19 mouse cellular contexts compared by ENCODE assay signal in the genomic region with DNA sequence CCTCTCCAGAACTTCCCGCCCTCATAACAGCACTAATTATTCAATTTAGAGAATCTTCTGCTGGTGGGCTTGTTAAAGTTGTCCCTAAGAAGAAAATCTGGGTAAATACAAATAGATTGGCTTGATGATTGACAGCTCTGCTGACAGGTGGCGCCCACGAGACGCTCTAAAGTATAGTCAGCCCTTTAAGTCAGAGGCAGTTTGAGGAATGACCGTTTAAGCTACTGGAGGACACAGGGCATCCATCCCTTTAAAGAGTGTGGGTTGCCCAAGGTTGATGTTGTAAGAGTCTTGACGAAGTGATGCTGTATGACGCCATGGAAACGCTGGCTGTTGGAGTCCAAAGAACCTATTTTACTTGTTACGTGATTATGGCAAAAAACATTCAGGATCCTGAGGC. TPM values are rescaled to one million over a fixed set of nuclear protein-coding genes. Genes with fewer than 3 reads are reported as not detected.
DNase-seq lines count a peak whose midpoint lies in the region; ATAC-seq and TF ChIP-seq lines count a peak whose summit lies in the region.
"Had no signal": no experiment of that assay in that cellular context is flagged by ENCODE, and none has a peak within 500 bp of the region (broad histone marks: within the 10 kb centered on the region; RNA-seq: fewer than 3 reads in every experiment).

No protein-coding gene starts in this region.

- peak; percentile 28 for DNase-seq in forebrain, postnatal 0 days
- DNase-seq in forebrain, embryonic 10.5 days (ENCODE audit: extremely low spot score, low spot score), result no peak
- DNase-seq in liver, postnatal 0 days, result no peak
- DNase-seq in liver, embryonic 11.5 days (ENCODE audit: low spot score), result no peak
- DNase-seq in thymus, postnatal 36 days, result peak; percentile 33 to 40
- no peak for DNase-seq in thymus, postnatal 10 days (ENCODE audit: low spot score in 2 of 2)
- no peak for DNase-seq in hindbrain, postnatal 0 days (ENCODE audit: low spot score)
- no peak for DNase-seq in embryonic facial prominence, embryonic 10.5 days (ENCODE audit: low spot score)
- DNase-seq: adrenal gland, postnatal 36 days; cerebellum, postnatal 36 days; kidney, postnatal 14 days; layer of hippocampus, adult 9-11 months; lung, embryonic 14.5 days; right cerebral cortex, postnatal 14 days had no signal

- 0 out of 2 replicates have a peak overlapping the region, but pooled peaks have one; percentile 29 for H3K27ac ChIP-seq in forebrain, postnatal 0 days (ENCODE audit: low read depth, low read length)
- H3K27ac ChIP-seq in forebrain, embryonic 10.5 days, result no peak overlapping the region
- H3K27ac ChIP-seq in liver, postnatal 0 days (ENCODE audit: low read depth), result no peak overlapping the region
- no peak overlapping the region for H3K27ac ChIP-seq in liver, embryonic 11.5 days (ENCODE audit: low read depth, low read length)
- no peak overlapping the region for H3K27ac ChIP-seq in hindbrain, postnatal 0 days
- H3K27ac ChIP-seq in embryonic facial prominence, embryonic 10.5 days (replicated peaks), result no peak overlapping the region
- H3K27ac ChIP-seq: embryonic facial prominence, embryonic 13.5 days; intestine, embryonic 15.5 days; limb, embryonic 13.5 days had no signal

- no peaks in the 10 kb centered on the region for H3K27me3 ChIP-seq in forebrain, postnatal 0 days (ENCODE audit: insufficient read depth, low read length)
- no peaks in the 10 kb centered on the region for H3K27me3 ChIP-seq in forebrain, embryonic 10.5 days (ENCODE audit: poor library complexity, severe bottlenecking)
- no peaks in the 10 kb centered on the region for H3K27me3 ChIP-seq in liver, postnatal 0 days (ENCODE audit: insufficient read depth, low read length)
- H3K27me3 ChIP-seq in liver, embryonic 11.5 days (replicated peaks; ENCODE audit: control insufficient read depth, insufficient read depth, low read length), result no peaks in the 10 kb centered on the region
- no peaks in the 10 kb centered on the region for H3K27me3 ChIP-seq in hindbrain, postnatal 0 days (ENCODE audit: insufficient read depth, low read length)
- H3K27me3 ChIP-seq in embryonic facial prominence, embryonic 10.5 days (replicated peaks; ENCODE audit: low read depth, poor library complexity, severe bottlenecking), result no peaks in the 10 kb centered on the region
- H3K27me3 ChIP-seq: embryonic facial prominence, embryonic 13.5 days; intestine, embryonic 15.5 days; limb, embryonic 13.5 days; Patski had no signal

- H3K9ac ChIP-seq in forebrain, postnatal 0 days, result no peak overlapping the region
- no peak overlapping the region for H3K9ac ChIP-seq in liver, postnatal 0 days (replicated peaks)
- H3K9ac ChIP-seq in liver, embryonic 11.5 days (ENCODE audit: low read depth, low read length), result no peak overlapping the region
- no peak overlapping the region for H3K9ac ChIP-seq in hindbrain, postnatal 0 days (replicated peaks; ENCODE audit: low read length)
- H3K9ac ChIP-seq: embryonic facial prominence, embryonic 13.5 days; intestine, embryonic 15.5 days; limb, embryonic 13.5 days; lung, embryonic 14.5 days had no signal

- no peaks in the 10 kb centered on the region for H3K36me3 ChIP-seq in forebrain, postnatal 0 days (ENCODE audit: insufficient read depth)
- peaks cover 28% of the 10 kb centered on the region for H3K36me3 ChIP-seq in forebrain, embryonic 10.5 days (replicated peaks)
- H3K36me3 ChIP-seq in liver, postnatal 0 days (replicated peaks; ENCODE audit: insufficient read depth, low read length), result no peaks in the 10 kb centered on the region
- H3K36me3 ChIP-seq in liver, embryonic 11.5 days (ENCODE audit: control insufficient read depth, insufficient read depth, low read length), result no peaks in the 10 kb centered on the region; the same call in 1 of the 2 replicates
- H3K36me3 ChIP-seq in hindbrain, postnatal 0 days (ENCODE audit: insufficient read depth, low read length), result no peaks in the 10 kb centered on the region
- peaks cover 36% of the 10 kb centered on the region for H3K36me3 ChIP-seq in embryonic facial prominence, embryonic 10.5 days (replicated peaks)

- H3K4me1 ChIP-seq in forebrain, postnatal 0 days (ENCODE audit: insufficient read depth), result peaks cover 4% of the 10 kb centered on the region; the same call in 1 of the 2 replicates
- H3K4me1 ChIP-seq in forebrain, embryonic 10.5 days, result peaks cover 15% of the 10 kb centered on the region
- peaks cover 28% of the 10 kb centered on the region for H3K4me1 ChIP-seq in liver, postnatal 0 days (ENCODE audit: insufficient read depth)
- H3K4me1 ChIP-seq in liver, embryonic 11.5 days (replicated peaks; ENCODE audit: control insufficient read depth, insufficient read depth, low read length), result peaks cover 29% of the 10 kb centered on the region
- H3K4me1 ChIP-seq in hindbrain, postnatal 0 days (ENCODE audit: insufficient read depth, low read length), result no peaks in the 10 kb centered on the region
- peaks cover 20% of the 10 kb centered on the region for H3K4me1 ChIP-seq in embryonic facial prominence, embryonic 10.5 days

- no peak overlapping the region for H3K4me3 ChIP-seq in forebrain, postnatal 0 days (ENCODE audit: low read depth, low read length)
- H3K4me3 ChIP-seq in forebrain, embryonic 10.5 days, result no peak overlapping the region
- H3K4me3 ChIP-seq in liver, postnatal 0 days (ENCODE audit: low read depth, low read length), result no peak overlapping the region
- no peak overlapping the region for H3K4me3 ChIP-seq in liver, embryonic 11.5 days (ENCODE audit: low read depth, low read length)
- H3K4me3 ChIP-seq in hindbrain, postnatal 0 days (ENCODE audit: low read length), result no peak overlapping the region
- H3K4me3 ChIP-seq in embryonic facial prominence, embryonic 10.5 days, result no peak overlapping the region
- H3K4me3 ChIP-seq: embryonic facial prominence, embryonic 13.5 days; intestine, embryonic 15.5 days; limb, embryonic 13.5 days had no signal

- H3K4me2 ChIP-seq in forebrain, postnatal 0 days (ENCODE audit: low read depth), result no peak overlapping the region
- H3K4me2 ChIP-seq in liver, postnatal 0 days (ENCODE audit: low read depth, low read length), result no peak overlapping the region
- no peak overlapping the region for H3K4me2 ChIP-seq in liver, embryonic 11.5 days
- no peak overlapping the region for H3K4me2 ChIP-seq in hindbrain, postnatal 0 days (ENCODE audit: low read depth, low read length)
- H3K4me2 ChIP-seq: embryonic facial prominence, embryonic 13.5 days; intestine, embryonic 15.5 days; limb, embryonic 13.5 days; lung, embryonic 14.5 days had no signal

- H3K9me3 ChIP-seq in forebrain, postnatal 0 days (ENCODE audit: low read length), result no peaks in the 10 kb centered on the region
- H3K9me3 ChIP-seq in forebrain, embryonic 10.5 days, result no peaks in the 10 kb centered on the region
- no peaks in the 10 kb centered on the region for H3K9me3 ChIP-seq in liver, postnatal 0 days (ENCODE audit: low read length)
- H3K9me3 ChIP-seq in liver, embryonic 11.5 days (ENCODE audit: control insufficient read depth, low read length), result no peaks in the 10 kb centered on the region
- H3K9me3 ChIP-seq in hindbrain, postnatal 0 days (ENCODE audit: low read length), result no peaks in the 10 kb centered on the region
- no peaks in the 10 kb centered on the region for H3K9me3 ChIP-seq in embryonic facial prominence, embryonic 10.5 days
- H3K9me3 ChIP-seq: embryonic facial prominence, embryonic 13.5 days; intestine, embryonic 15.5 days; limb, embryonic 13.5 days had no signal

- ATAC-seq in forebrain, postnatal 0 days, result no peak
- no peak for ATAC-seq in liver, postnatal 0 days
- ATAC-seq in liver, embryonic 11.5 days (replicated peaks; ENCODE audit: low FRiP score), result no peak
- ATAC-seq in hindbrain, postnatal 0 days, result no peak
- ATAC-seq: CD4-positive, CD25-positive, alpha-beta regulatory T cell, adult 4 months; intestine, embryonic 15.5 days; Patski had no signal

- peak; percentile 2; the same call in 1 of the 2 replicates for TF ChIP-seq CTCF in forebrain, postnatal 0 days (IDR thresholded peaks at IDR 0.05; ENCODE audit: low read depth)
- TF ChIP-seq CTCF in liver, postnatal 0 days (IDR thresholded peaks at IDR 0.05; ENCODE audit: low read depth), result peak; percentile 33
- peak; percentile 12; the same call in 1 of the 2 replicates for TF ChIP-seq CTCF in hindbrain, postnatal 0 days (IDR thresholded peaks at IDR 0.05; ENCODE audit: low read depth)

- 60% methylated on average over 9 of the region's 9 CpGs for WGBS in forebrain, postnatal 0 days
- 85% methylated on average over 9 of the region's 9 CpGs for WGBS in forebrain, embryonic 10.5 days
- WGBS in liver, postnatal 0 days (ENCODE audit: insufficient replicate concordance), result 65% methylated on average over 9 of the region's 9 CpGs
- WGBS in liver, embryonic 11.5 days, result 72% methylated on average over 9 of the region's 9 CpGs
- 56% methylated on average over 9 of the region's 9 CpGs for WGBS in hindbrain, postnatal 0 days
- WGBS in embryonic facial prominence, embryonic 10.5 days, result 78% methylated on average over 9 of the region's 9 CpGs

- no peak for TF ChIP-seq EP300 in liver, postnatal 0 days (IDR thresholded peaks at IDR 0.05; ENCODE audit: low read depth)

RNA-seq across cellular contexts. Expression of a gene that starts 57.9 kb away (rescaled TPM):
- 75.9 and 87.2 TPM in 2 replicates for total RNA-seq in forebrain, postnatal 0 days (2014; rRNA removed)
- polyA plus RNA-seq in forebrain, postnatal 0 days (2015; fragmentation: Nextera tagmentation; extraction: Ambion mirVana), result 109 and 116 TPM in 2 replicates
- 57.5 and 59.0 TPM in 2 replicates for polyA plus RNA-seq in forebrain, embryonic 10.5 days (2016; fragmentation: Nextera tagmentation; extraction: Ambion mirVana)
- 21.4 and 23.3 TPM in 2 replicates for polyA plus RNA-seq in liver, postnatal 0 days (2015; fragmentation: Nextera tagmentation; extraction: Ambion mirVana)
- polyA plus RNA-seq in liver, embryonic 11.5 days (2014; fragmentation: Nextera tagmentation; extraction: Ambion mirVana), result 75.7 and 77.8 TPM in 2 replicates
- total RNA-seq in hindbrain, postnatal 0 days (2014; rRNA removed), result 52.0 and 61.9 TPM in 2 replicates
- polyA plus RNA-seq in hindbrain, postnatal 0 days (2015; fragmentation: Nextera tagmentation; extraction: Ambion mirVana), result 81.1 and 81.8 TPM in 2 replicates
- 78.5 and 84.3 TPM in 2 replicates for polyA plus RNA-seq in embryonic facial prominence, embryonic 10.5 days (2016; fragmentation: Nextera tagmentation; extraction: Ambion mirVana)

Comparison
In these comparisons a context has a peak if more than half of its experiments do, and no peak if none do; other contexts are left out.
1. DNase-seq: peak in forebrain, postnatal 0 days (single experiment) and thymus, postnatal 36 days (2 of 2); none in forebrain, embryonic 10.5 days (single experiment), liver, postnatal 0 days (single experiment), liver, embryonic 11.5 days (single experiment), thymus, postnatal 10 days (0 of 2), hindbrain, postnatal 0 days (single experiment) and embryonic facial prominence, embryonic 10.5 days (single experiment).
2. Peak in every context shown above with its lines, with median percentiles within 50 percentile points of each other: CTCF ChIP-seq.